Mouse (Mus musculus): ENCODE results near the gene Fbrs.
A peak's percentile ranks its signal among the peaks of the same experiment; 100 is the strongest.
"Not testable (repeated sequence)": the region's sequence is repeated elsewhere in the genome, so short reads cannot be mapped to it uniquely, and the experiment has no call there.

Gene Fbrs

GRCm38 (mm10) chr7:127478635-127479317, at the start of gene Fbrs:
TSS of gene Fbrs (plus strand) at chr7:127479199.
- peak; percentile 89 for DNase-seq (ENCODE audit: low read depth, low spot score)

DNA sequence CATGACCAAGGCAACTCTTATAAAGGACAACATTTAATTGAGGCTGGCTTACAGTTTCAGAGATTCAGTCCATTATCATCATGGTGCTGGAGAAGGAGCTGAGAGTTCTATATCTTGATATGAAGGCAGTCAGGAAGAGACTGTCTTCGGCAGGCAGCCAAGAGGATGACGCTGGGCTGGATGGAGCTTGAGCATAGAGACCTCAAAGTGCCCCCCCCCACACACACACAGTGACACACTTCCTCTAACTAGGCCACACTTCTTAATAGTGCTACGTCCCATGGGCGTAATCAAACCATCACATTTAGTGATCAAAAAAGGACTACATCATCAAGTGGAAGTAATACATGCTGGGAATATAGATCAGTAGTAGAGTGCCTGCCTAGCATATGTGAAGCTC, 43.8 kb upstream of the Fbrs start:
- no peak for DNase-seq (ENCODE audit: low read depth, low spot score)

- DNase-seq (ENCODE audit: low read depth, low spot score): no peak
These were observed 41.3 kb upstream of the Fbrs start for GRCm38 (mm10) chr7:127437724-127438123.

DNA sequence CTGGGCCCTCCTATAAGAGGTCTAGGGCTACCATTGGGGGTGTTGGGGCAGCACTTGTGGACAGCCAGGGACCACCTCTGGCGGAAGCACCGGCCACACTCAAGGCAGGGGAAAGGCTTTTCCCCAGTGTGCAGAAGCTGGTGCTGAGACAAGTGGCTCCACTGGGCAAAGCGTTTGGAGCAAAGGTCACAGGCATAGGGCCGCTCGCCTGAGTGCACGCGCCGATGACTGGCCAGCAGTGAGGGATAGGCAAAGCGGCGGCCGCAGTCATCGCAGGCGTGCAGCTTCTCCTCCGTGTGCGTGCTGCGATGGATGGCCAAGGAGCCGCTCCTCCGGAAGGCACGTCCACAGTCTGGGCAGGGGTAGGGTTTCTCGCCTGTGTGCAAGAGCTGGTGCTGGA, 35.0 kb upstream of the Fbrs start:
- no peak for DNase-seq (ENCODE audit: low read depth, low spot score)

GRCm38 (mm10) chr7:127448521-127449300, 30.3 kb upstream of the Fbrs start, which contains the start of gene Zfp689:
TSS of gene Zfp689 (minus strand) at chr7:127449158.
- peak; percentile 94 for DNase-seq (ENCODE audit: low read depth, low spot score)

GRCm38 (mm10) chr7:127449966-127450365, 29.0 kb upstream of the Fbrs start:
- DNase-seq (ENCODE audit: low read depth, low spot score): no peak

DNA sequence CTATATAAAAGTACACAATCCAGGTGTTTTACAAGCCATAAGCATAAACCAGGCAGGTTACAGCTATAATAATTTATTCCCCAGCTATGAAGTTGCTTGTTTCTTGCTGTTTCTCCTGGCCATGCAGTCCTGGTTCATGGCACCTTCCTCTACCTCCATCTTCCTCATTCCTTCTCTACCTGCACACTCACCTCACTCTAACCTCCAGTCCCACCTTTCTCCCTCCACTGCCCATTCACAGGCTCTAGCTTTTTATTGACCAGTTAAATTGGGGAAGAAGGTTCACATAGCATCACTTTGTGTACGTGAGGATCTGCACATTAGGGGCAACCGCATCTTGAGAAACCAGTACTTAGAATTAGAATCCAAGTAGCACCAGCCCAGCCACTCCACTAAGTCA, 25.9 kb upstream of the Fbrs start:
- DNase-seq (ENCODE audit: low read depth, low spot score): no peak

- DNase-seq (ENCODE audit: low read depth, low spot score): no peak
These were observed 24.1 kb upstream of the Fbrs start for GRCm38 (mm10) chr7:127454905-127455304.

DNA sequence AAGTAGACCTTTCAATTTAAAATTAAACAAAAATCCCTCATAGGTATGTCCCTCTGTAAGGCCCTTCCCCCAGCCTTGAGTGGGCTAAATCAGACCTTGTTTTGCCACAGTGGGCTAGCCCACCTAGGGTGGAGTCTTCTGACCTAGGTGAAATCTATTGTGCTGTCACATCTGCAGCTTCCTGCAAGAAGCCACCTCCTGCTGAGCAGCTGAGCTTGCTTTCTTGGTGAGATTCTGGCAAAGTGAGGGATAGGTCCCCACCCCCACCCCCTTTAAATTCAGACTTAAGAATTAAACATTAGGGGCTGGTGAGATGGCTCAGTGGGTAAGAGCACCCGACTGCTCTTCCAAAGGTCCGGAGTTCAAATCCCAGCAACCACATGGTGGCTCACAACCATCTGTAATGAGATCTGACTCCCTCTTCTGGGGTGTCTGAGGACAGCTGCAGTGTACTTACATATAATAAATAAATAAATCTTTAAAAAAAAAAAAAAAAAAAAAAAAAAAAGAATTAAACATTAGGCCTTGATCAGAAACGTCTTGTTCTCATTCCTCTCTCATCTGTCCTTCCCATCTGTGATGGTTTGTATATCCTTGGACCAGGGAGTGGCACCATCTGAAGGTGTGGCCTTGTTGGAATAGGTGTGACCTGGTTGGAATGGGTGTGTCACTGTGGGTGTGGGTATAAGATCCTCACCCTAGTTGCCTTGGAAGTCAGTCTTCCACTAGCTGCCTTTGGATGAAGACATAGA, 20.5 kb upstream of the Fbrs start:
- not testable (repeated sequence) for DNase-seq (ENCODE audit: low read depth, low spot score)

GRCm38 (mm10) chr7:127459311-127459710, 19.7 kb upstream of the Fbrs start, which contains the start of gene Prr14:
TSS of gene Prr14 (plus strand) at chr7:127459611.
- DNase-seq (ENCODE audit: low read depth, low spot score): not testable (repeated sequence)

DNA sequence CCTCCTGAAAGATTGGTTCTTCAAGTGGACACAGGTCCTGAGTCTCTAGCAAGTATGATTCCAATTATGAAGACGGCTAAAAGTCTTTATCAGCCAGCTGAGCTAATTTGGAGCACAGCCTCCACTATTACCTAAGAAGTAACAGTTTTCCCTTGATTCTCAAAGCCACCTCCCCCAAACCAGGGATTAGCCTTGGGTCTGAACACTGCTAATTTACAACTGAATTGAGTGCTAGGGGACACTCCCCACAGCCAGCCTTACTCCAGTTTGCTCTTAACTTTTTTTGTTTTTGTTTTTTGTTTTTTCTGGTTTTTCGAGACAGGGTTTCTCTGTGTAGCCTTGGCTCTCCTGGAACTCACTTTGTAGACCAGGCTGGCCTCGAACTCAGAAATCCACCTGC, 13.8 kb upstream of the Fbrs start:
- no peak for DNase-seq (ENCODE audit: low read depth, low spot score)

- DNase-seq (ENCODE audit: low read depth, low spot score): not testable (repeated sequence)
These were observed 13.3 kb upstream of the Fbrs start for GRCm38 (mm10) chr7:127465670-127466069.

GRCm38 (mm10) chr7:127466606-127467005, 12.4 kb upstream of the Fbrs start:
- DNase-seq (ENCODE audit: low read depth, low spot score): no peak

DNA sequence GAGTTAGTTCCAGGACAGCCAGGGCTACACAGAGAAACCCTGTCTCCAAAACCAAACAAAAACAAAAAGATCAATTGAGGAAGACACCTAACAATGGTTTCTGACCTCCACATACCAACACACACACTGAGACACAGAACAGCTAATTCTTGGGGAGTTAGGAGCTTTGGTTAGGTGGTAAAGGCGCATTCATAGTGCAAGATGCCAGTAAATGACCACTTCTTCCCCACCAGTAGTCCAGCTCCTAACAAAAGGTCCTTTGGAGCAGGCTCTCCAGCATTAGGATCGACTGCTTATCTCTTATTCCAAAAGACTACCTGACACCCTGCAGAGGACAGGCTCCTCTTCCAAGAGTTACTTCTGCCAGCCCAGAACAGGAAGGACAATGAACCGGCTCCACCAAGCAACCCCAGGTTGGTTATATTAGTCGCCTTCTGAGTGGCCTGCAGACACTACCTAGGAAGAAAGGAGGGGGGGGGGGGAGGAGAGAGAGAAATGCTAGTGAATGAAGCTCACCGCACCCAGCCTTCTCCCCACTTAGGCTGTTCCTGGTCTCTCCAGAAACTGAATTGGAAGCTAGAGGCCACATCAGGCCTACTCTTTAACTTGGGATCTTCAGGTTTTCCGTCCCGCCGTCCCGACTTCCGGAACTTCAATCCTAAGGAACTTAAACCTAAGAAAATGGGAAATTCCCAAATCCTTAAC, 8.8 kb upstream of the Fbrs start:
- no peak for DNase-seq (ENCODE audit: low read depth, low spot score)

GRCm38 (mm10) chr7:127470743-127471645, 8.0 kb upstream of the Fbrs start:
- DNase-seq (ENCODE audit: low read depth, low spot score): peak; percentile 92

GRCm38 (mm10) chr7:127471646-127472010, 7.4 kb upstream of the Fbrs start:
- no peak for DNase-seq (ENCODE audit: low read depth, low spot score)

DNA sequence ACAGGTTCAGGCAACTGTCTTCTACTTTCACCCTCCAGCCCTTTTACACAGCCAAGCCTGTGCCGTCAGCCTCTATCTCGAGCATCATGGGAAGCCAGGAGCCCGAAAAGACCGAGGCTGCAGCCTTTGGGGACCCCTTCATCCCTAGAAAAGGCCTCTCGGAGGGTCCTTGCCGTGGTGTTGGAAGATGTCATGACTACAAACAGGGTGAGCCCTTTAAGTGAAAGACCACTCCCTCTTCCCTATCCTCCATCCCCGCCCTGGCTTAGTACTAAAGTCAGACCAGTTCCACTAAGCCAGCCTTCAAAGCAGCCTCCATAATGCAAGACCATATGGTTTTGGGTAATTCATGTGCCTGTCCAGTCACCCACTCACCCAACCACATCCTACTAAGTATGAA, 6.9 kb upstream of the Fbrs start:
- no peak for DNase-seq (ENCODE audit: low read depth, low spot score)

DNA sequence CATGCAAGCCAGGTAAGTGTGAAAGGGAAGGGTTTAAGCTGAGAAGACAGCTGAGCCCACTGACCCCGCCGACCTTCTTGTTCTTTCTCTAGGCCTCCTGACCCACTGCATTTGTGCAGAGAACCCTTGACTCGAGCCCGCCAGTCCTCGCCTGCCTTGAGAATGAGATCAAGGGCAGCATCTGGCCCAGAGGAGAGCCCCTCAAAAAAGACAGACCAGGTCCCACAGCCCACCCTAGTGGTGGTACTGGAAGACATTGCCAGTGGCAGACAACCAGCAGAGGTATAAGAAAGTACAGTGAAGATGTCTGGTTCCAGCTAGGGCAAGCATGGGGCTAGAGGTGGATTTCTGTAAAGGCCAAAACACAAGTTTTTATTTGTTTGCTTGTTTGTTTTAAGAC, 5.3 kb upstream of the Fbrs start:
- DNase-seq (ENCODE audit: low read depth, low spot score): no peak

- DNase-seq (ENCODE audit: low read depth, low spot score): no peak
These were observed 4.5 kb upstream of the Fbrs start for GRCm38 (mm10) chr7:127474378-127475070.

GRCm38 (mm10) chr7:127475186-127475740, 3.7 kb upstream of the Fbrs start:
- DNase-seq (ENCODE audit: low read depth, low spot score): no peak
